Mouse (Mus musculus) natural killer cell, adult 2 months (primary cell): ENCODE results near the gene Vcam1.

Experiments
- DNase-seq, 2 experiments: peaks; one replicate each; pipeline ENCODE4 v3.0.0; 2022; ENCODE audit warnings: low spot score in 2 of 2

The Vcam1 gene

GRCm38 (mm10) chr3:116085962-116086361 lies 43.5 kb downstream of the Vcam1 start:
- no peak for DNase-seq

GRCm38 (mm10) chr3:116080939-116081676 lies 48.4 kb downstream of the Vcam1 start:
- DNase-seq = no peak

- DNase-seq = no peak
Measured at GRCm38 (mm10) chr3:116080166-116080788, 49.2 kb downstream of the Vcam1 start.

- no peak for DNase-seq
Measured at GRCm38 (mm10) chr3:116078490-116078889, 51.0 kb downstream of the Vcam1 start.

- DNase-seq = no peak
Measured at GRCm38 (mm10) chr3:116076739-116077138, 52.7 kb downstream of the Vcam1 start.

GRCm38 (mm10) chr3:116072584-116072983 lies 56.9 kb downstream of the Vcam1 start:
- DNase-seq = no peak

- no peak for DNase-seq
Measured at GRCm38 (mm10) chr3:116062141-116062540, 67.3 kb downstream of the Vcam1 start.

- no peak for DNase-seq
Measured at GRCm38 (mm10) chr3:116060320-116060719, 69.2 kb downstream of the Vcam1 start.
